Mouse (Mus musculus): ENCODE measurements around the gene Kdsr. TPM values are rescaled to one million over a fixed set of nuclear protein-coding genes. Genes with fewer than 3 reads are reported as not detected.

The Kdsr gene
- 6.7 and 10.3 TPM in 2 replicates for polyA plus RNA-seq (2012; rRNA removed; ENCODE audit: low replicate concordance)

GRCm38 (mm10) chr1:106759572-106760435 is at the start of gene Kdsr:
Gene Kdsr, minus strand, starts transcription at chr1:106759727.

DNA sequence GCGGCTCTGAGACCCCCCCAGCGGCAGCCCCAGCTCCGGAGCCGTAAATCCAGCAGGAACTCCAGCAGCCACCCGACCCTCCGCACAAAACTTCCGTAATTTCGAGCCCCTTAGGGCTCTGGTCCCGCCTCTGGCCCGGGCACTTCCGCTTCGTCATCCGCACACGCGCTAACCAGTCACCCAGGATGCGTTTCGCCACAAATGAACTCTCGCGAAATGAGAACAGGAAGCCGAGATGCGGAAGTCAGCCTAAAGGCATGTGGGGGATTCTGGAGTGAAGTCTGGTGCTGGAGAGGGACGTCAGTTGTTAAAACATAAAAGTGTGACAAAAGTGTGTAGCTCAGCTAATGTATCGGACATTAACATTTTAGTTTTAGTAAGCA is 37.0 kb upstream of the Kdsr start, which contains the start of gene Vps4b:
Gene Vps4b, minus strand, starts transcription at position 187 of the 383 bp plus-strand sequence.

GRCm38 (mm10) chr1:106713621-106714529 is 45.7 kb downstream of the Kdsr start, which contains the start of gene Bcl2:
Gene Bcl2, minus strand, starts transcription at chr1:106714274.

Other genes with a start within 250 kb of the Kdsr start
- 0.69 and 1.3 TPM in 2 replicates for gene Bcl2, start 45.5 kb downstream of the Kdsr start, polyA plus RNA-seq (2012; rRNA removed; ENCODE audit: low replicate concordance)
- gene Vps4b, start 37.0 kb upstream of the Kdsr start, polyA plus RNA-seq (2012; rRNA removed; ENCODE audit: low replicate concordance), result 11.0 and 12.0 TPM in 2 replicates
- 0.05 and 0.26 TPM in 2 replicates for gene Serpinb5, start 101.4 kb upstream of the Kdsr start, polyA plus RNA-seq (2012; rRNA removed; ENCODE audit: low replicate concordance)
- not detected in 2 replicates for gene Serpinb12, start 174.7 kb upstream of the Kdsr start, polyA plus RNA-seq (2012; rRNA removed; ENCODE audit: low replicate concordance)
- not detected in 2 replicates for gene Serpinb13, start 221.3 kb upstream of the Kdsr start, polyA plus RNA-seq (2012; rRNA removed; ENCODE audit: low replicate concordance)